In genomic region chr17:11621492-11621891, GRCm38 (mm10) we compare ENCODE assay signal across 9 mouse cellular contexts.
DNase-seq lines count a peak whose midpoint lies in the region; ATAC-seq and TF ChIP-seq lines count a peak whose summit lies in the region.
"Had no signal": no experiment of that assay in that cellular context is flagged by ENCODE, and none has a peak within 500 bp of the region (broad histone marks: within the 10 kb centered on the region; RNA-seq: fewer than 3 reads in every experiment).

No protein-coding gene starts in this region.

- TF ChIP-seq CTCF in hindbrain, postnatal 0 days (IDR thresholded peaks at IDR 0.05; ENCODE audit: low read depth) = peak; percentile 53

- no peak overlapping the region for H3K9ac ChIP-seq in hindbrain, postnatal 0 days (replicated peaks; ENCODE audit: low read length)
- no peak overlapping the region for H3K9ac ChIP-seq in hindbrain, embryonic 13.5 days
- H3K9ac ChIP-seq in heart, embryonic 12.5 days = no peak overlapping the region

- H3K4me3 ChIP-seq in hindbrain, postnatal 0 days (ENCODE audit: low read length) = no peak overlapping the region
- no peak overlapping the region for H3K4me3 ChIP-seq in hindbrain, embryonic 13.5 days
- H3K4me3 ChIP-seq in heart, embryonic 12.5 days = no peak overlapping the region
- H3K4me3 ChIP-seq: hindbrain, embryonic 10.5 days had no signal

- no peaks in the 10 kb centered on the region for H3K36me3 ChIP-seq in hindbrain, postnatal 0 days (ENCODE audit: insufficient read depth, low read length)
- H3K36me3 ChIP-seq in hindbrain, embryonic 13.5 days = no peaks in the 10 kb centered on the region
- no peaks in the 10 kb centered on the region for H3K36me3 ChIP-seq in heart, embryonic 12.5 days
- H3K36me3 ChIP-seq: hindbrain, embryonic 10.5 days had no signal

- H3K27me3 ChIP-seq in hindbrain, postnatal 0 days (ENCODE audit: insufficient read depth, low read length) = no peaks in the 10 kb centered on the region
- no peaks in the 10 kb centered on the region for H3K27me3 ChIP-seq in hindbrain, embryonic 13.5 days
- H3K27me3 ChIP-seq in heart, embryonic 12.5 days (replicated peaks) = no peaks in the 10 kb centered on the region

- H3K9me3 ChIP-seq in hindbrain, postnatal 0 days (ENCODE audit: low read length) = no peaks in the 10 kb centered on the region
- no peaks in the 10 kb centered on the region for H3K9me3 ChIP-seq in hindbrain, embryonic 13.5 days
- H3K9me3 ChIP-seq in heart, embryonic 12.5 days (replicated peaks) = no peaks in the 10 kb centered on the region
- H3K9me3 ChIP-seq: hindbrain, embryonic 10.5 days had no signal

- H3K27ac ChIP-seq in hindbrain, postnatal 0 days = no peak overlapping the region
- H3K27ac ChIP-seq in hindbrain, embryonic 13.5 days = no peak overlapping the region
- no peak overlapping the region for H3K27ac ChIP-seq in heart, embryonic 12.5 days (ENCODE audit: poor library complexity, severe bottlenecking)
- H3K27ac ChIP-seq: hindbrain, embryonic 10.5 days had no signal

- no peak overlapping the region for H3K4me2 ChIP-seq in hindbrain, postnatal 0 days (ENCODE audit: low read depth, low read length)
- no peak overlapping the region for H3K4me2 ChIP-seq in hindbrain, embryonic 13.5 days
- no peak overlapping the region for H3K4me2 ChIP-seq in heart, embryonic 12.5 days

- ATAC-seq in hindbrain, postnatal 0 days = no peak
- ATAC-seq in hindbrain, embryonic 13.5 days (ENCODE audit: low FRiP score) = no peak
- ATAC-seq in heart, embryonic 12.5 days (ENCODE audit: insufficient number of reproducible peaks, low FRiP score) = no peak

- no peaks in the 10 kb centered on the region; the same call in 1 of the 2 replicates for H3K4me1 ChIP-seq in hindbrain, postnatal 0 days (ENCODE audit: insufficient read depth, low read length)
- peaks cover 10% of the 10 kb centered on the region for H3K4me1 ChIP-seq in hindbrain, embryonic 13.5 days (replicated peaks)
- 0 out of 2 replicates have a peak, but pooled peaks cover 5% of the 10 kb centered on the region for H3K4me1 ChIP-seq in heart, embryonic 12.5 days (replicated peaks)
- H3K4me1 ChIP-seq: hindbrain, embryonic 10.5 days had no signal

- 60% methylated on average over 3 of the region's 3 CpGs for WGBS in hindbrain, postnatal 0 days
- WGBS in hindbrain, embryonic 13.5 days = 70% methylated on average over 3 of the region's 3 CpGs
- 64% methylated on average over 3 of the region's 3 CpGs for WGBS in heart, embryonic 12.5 days

- peak; percentile 30 for DNase-seq in hindbrain, postnatal 0 days (ENCODE audit: low spot score)
- DNase-seq in right cerebral cortex, postnatal 14 days = peak; percentile 33
- no peak for DNase-seq in right cerebral cortex, adult 18-20 months
- peak; percentile 64 for DNase-seq in brain, adult 2 months (ENCODE audit: low read depth, low spot score)
- DNase-seq in retina, postnatal 1 day = peak; percentile 50
- DNase-seq in MN1 (ENCODE audit: low spot score) = no peak

Comparison
In these comparisons a context has a peak if more than half of its experiments do, and no peak if none do; other contexts are left out.
1. DNase-seq: peak in hindbrain, postnatal 0 days (single experiment), right cerebral cortex, postnatal 14 days (single experiment), brain, adult 2 months (single experiment) and retina, postnatal 1 day (single experiment); none in right cerebral cortex, adult 18-20 months (single experiment) and MN1 (single experiment).